1 mouse cellular context compared by ENCODE assay signal in genomic region chr17:80206671-80207581, GRCm38 (mm10).
TF ChIP-seq lines count a peak whose summit lies in the region.

Gene Srsf7, minus strand, starts transcription at chr17:80207307.
Gene Ttc39d, plus strand, starts transcription at chr17:80207460.

TF ChIP-seq in MEL, 35 proteins besides CTCF, POLR2A, EP300 and RAD21 (continued from another document):
- no peak for TF ChIP-seq BHLHE40 (IDR thresholded peaks at IDR 0.05; ENCODE audit: borderline replicate concordance, low read depth, low read length)
- TF ChIP-seq GABPA (IDR thresholded peaks at IDR 0.05; ENCODE audit: low read depth, low read length) = no peak
- TF ChIP-seq MYC (IDR thresholded peaks at IDR 0.05; ENCODE audit: low read depth, low read length) = peak; percentile 92
- TF ChIP-seq MAFK (IDR thresholded peaks at IDR 0.05; ENCODE audit: borderline replicate concordance, low read depth, low read length) = no peak
- TF ChIP-seq MAZ (IDR thresholded peaks at IDR 0.05; ENCODE audit: low read depth, low read length) = peak; percentile 91
- TF ChIP-seq TAL1 (IDR thresholded peaks at IDR 0.05; ENCODE audit: low read length) = no peak
- TF ChIP-seq TBP (IDR thresholded peaks at IDR 0.05; ENCODE audit: low read depth, low read length) = peak; percentile 98
- peak; percentile 72; the same call in 1 of the 2 replicates for TF ChIP-seq CHD1 (IDR thresholded peaks at IDR 0.05; ENCODE audit: low read depth, low read length)
- peak; percentile 85 for TF ChIP-seq KAT2A (conservative IDR thresholded peaks at IDR 0.05; ENCODE audit: low read depth, low read length)
- TF ChIP-seq MEF2A (IDR thresholded peaks at IDR 0.05; ENCODE audit: extremely low read depth, insufficient replicate concordance, low read depth, low read length, poor library complexity, severe bottlenecking) = no peak
- TF ChIP-seq GATA1 (IDR thresholded peaks at IDR 0.05; ENCODE audit: low read depth, low read length) = no peak
